Mouse (Mus musculus) midbrain, embryonic 16.5 days (tissue): Measurements from ENCODE around the gene Gm1527. TPM values are rescaled to one million over a fixed set of nuclear protein-coding genes. Genes with fewer than 3 reads are reported as not detected.

Experiments used
- polyA plus RNA-seq: library from polyadenylated mRNA; unstranded; fragments of >200 nt; fragmentation: Nextera tagmentation; extraction: Ambion mirVana; gene quantifications from 2 replicates; pipeline ENCODE4 v1.2.1, GENCODE M21; 2015

Gene Gm1527
- polyA plus RNA-seq, 1 experiment from 2014 or later, result not detected

Other genes starting within 250 kb of the Gm1527 start
- gene Slc2a2, start 194.7 kb upstream of the Gm1527 start, polyA plus RNA-seq, result 0.11 TPM in 1 of 2 replicates, not detected in the other
- 9.5 and 9.9 TPM in 2 replicates for gene Eif5a2, start 111.3 kb upstream of the Gm1527 start, polyA plus RNA-seq
- gene Rpl22l1, start 87.2 kb upstream of the Gm1527 start, polyA plus RNA-seq, result 224 and 241 TPM in 2 replicates
- 6.8 and 8.2 TPM in 2 replicates for gene Egfem1, start 189.4 kb downstream of the Gm1527 start, polyA plus RNA-seq